Mouse (Mus musculus) cortical plate, adult 2 months (tissue): ENCODE measurements around the gene Abcg4. TPM values are rescaled to one million over a fixed set of nuclear protein-coding genes. Genes with fewer than 3 reads are reported as not detected.
"Not testable (repeated sequence)": the region's sequence is repeated elsewhere in the genome, so short reads cannot be mapped to it uniquely, and the experiment has no call there.

Source experiments
- H3K27ac ChIP-seq: fragments of 200-500 bp; 2 replicates; pipeline ENCODE4 v1.5.1; 2012; ENCODE audit warnings: low read length, control low read depth, inconsistent platforms; ENCODE audit not compliant: insufficient read depth
- H3K4me1 ChIP-seq: fragments of 200-500 bp; 2 replicates; pipeline ENCODE4 v1.6.1; 2011; ENCODE audit warnings: low read length; ENCODE audit not compliant: control insufficient read depth, insufficient read depth
- H3K4me3 ChIP-seq: fragments of 200-500 bp; 2 replicates; pipeline ENCODE4 v1.5.1; 2011; ENCODE audit warnings: mild to moderate bottlenecking, low read length, control low read depth; ENCODE audit not compliant: insufficient read depth
- CTCF ChIP-seq: fragments of 200-500 bp; IDR thresholded peaks from 2 replicates; pipeline ENCODE4 v1.5.1; 2011; ENCODE audit warnings: mild to moderate bottlenecking, control low read depth, low read length; ENCODE audit not compliant: insufficient read depth; ENCODE audit errors: extremely low read depth
- POLR2A ChIP-seq: fragments of 200-500 bp; IDR thresholded peaks from 2 replicates; pipeline ENCODE4 v1.6.1; 2011; ENCODE audit warnings: mild to moderate bottlenecking, low read length, control low read depth; ENCODE audit not compliant: insufficient read depth; ENCODE audit errors: extremely low read depth
- polyA plus RNA-seq: library from polyadenylated mRNA; depleted of rRNA; stranded (reverse); fragments of >200 nt; gene quantifications from 2 replicates; pipeline ENCODE4 v1.2.3, GENCODE M21; 2012; rRNA removed

Gene Abcg4
- polyA plus RNA-seq: 86.3 and 91.1 TPM in 2 replicates

- peaks cover 4% of the 10 kb centered on the region; the same call in 1 of the 2 replicates for H3K4me1 ChIP-seq
- peak within 1 kb of the TSS; percentile 87 for H3K4me3 ChIP-seq
- peak within 1 kb of the TSS; percentile 13 for H3K27ac ChIP-seq
- TF ChIP-seq POLR2A (peak; percentile 26; the same call in 1 of the 2 replicates), CTCF (no peak)
Observed at GRCm38 (mm10) chr9:44288076-44288958, at the start of gene Abcg4. Gene Abcg4 (minus strand): TSS chr9:44288615.

- Histone ChIP-seq H3K4me1 (no peaks in the 10 kb centered on the region), H3K4me3 (no peak overlapping the region), H3K27ac (no peak overlapping the region)
- TF ChIP-seq POLR2A (no peak), CTCF (no peak)
Observed at GRCm38 (mm10) chr9:44337436-44338169, 49.2 kb upstream of the Abcg4 start.

- Histone ChIP-seq H3K27ac (no peak overlapping the region), H3K4me3 (no peak overlapping the region), H3K4me1 (no peaks in the 10 kb centered on the region)
- TF ChIP-seq POLR2A: no peak
- no peak for TF ChIP-seq CTCF
Observed at GRCm38 (mm10) chr9:44336964-44337363, 48.5 kb upstream of the Abcg4 start.

GRCm38 (mm10) chr9:44336513-44336912 is 48.1 kb upstream of the Abcg4 start:
- H3K27ac ChIP-seq, H3K4me1 ChIP-seq: not testable (repeated sequence)
- peak overlapping the region; percentile 92; the same call in 1 of the 2 replicates for H3K4me3 ChIP-seq

DNA sequence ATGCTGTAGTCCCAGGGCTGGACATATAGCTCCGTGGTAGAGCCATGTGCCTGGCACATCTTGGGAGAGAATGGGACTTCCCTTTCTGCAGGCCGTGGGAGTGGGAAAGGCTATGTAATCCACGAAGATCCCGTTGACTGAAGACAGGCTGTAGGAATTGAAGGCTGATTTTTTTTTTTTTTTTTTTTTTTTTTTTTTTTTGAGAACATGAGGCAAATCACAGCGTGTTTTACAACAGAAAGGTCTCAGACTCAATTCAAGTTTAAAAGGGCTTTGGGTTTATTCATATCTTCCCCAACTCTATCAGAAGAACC is 47.6 kb upstream of the Abcg4 start:
- TF ChIP-seq CTCF (no peak), POLR2A (no peak)
- H3K27ac ChIP-seq: no peak overlapping the region
- H3K4me1 ChIP-seq: no peaks in the 10 kb centered on the region
- peak overlapping the region; percentile 92 for H3K4me3 ChIP-seq

- Histone ChIP-seq H3K4me1 (no peaks in the 10 kb centered on the region), H3K27ac (peak overlapping the region; percentile 62), H3K4me3 (peak overlapping the region; percentile 92)
- TF ChIP-seq POLR2A (no peak), CTCF (no peak)
Observed at GRCm38 (mm10) chr9:44335331-44336092, 47.1 kb upstream of the Abcg4 start.

- no peaks in the 10 kb centered on the region for H3K4me1 ChIP-seq
- H3K27ac ChIP-seq: peak within 1 kb of the TSS; percentile 62
- no peak for TF ChIP-seq CTCF
- peak; percentile 100 for TF ChIP-seq POLR2A
- H3K4me3 ChIP-seq: peak within 1 kb of the TSS; percentile 92
Observed at GRCm38 (mm10) chr9:44334396-44335330, 46.2 kb upstream of the Abcg4 start, which contains the start of gene H2afx. Gene H2afx (plus strand): TSS chr9:44334694.

DNA sequence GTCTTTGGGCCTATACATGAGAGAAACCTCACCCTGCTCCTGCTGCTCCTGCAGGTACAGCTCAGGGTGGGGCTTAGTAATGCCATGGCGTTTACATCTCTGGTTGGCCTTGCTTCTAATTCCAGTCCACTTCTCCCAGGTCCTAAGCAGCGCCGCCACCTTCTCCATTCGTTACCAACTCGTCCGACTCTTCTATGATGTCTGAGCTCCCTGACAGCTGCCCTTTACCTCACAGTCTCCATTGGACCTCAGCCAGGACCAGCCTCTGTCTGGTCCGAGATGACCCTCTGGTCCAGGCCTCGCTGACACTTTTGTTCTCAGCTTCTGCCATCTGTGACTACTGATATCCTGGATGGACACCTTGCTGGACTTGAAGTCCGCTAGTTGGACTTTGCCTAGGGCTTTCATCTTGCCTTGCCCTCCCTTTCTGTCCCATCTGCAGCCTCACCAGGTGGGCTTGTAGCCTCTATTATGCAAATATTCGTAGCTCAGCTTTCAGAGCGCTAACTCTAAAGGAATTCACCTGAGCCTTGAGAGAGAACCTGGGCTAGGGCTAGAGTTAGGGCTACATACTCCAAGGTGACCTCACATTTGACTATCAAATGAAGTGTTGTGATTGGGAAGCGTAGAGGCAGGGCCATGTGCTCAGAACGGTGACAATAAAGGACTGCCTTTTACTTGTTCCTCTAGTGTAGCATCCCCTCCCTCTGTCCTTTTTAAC is 44.7 kb upstream of the Abcg4 start:
- no peak overlapping the region for H3K4me3 ChIP-seq
- H3K4me1 ChIP-seq: no peaks in the 10 kb centered on the region
- no peak overlapping the region for H3K27ac ChIP-seq
- TF ChIP-seq POLR2A: no peak
- TF ChIP-seq CTCF: no peak

- Histone ChIP-seq H3K27ac (no peak overlapping the region), H3K4me1 (peaks cover 6% of the 10 kb centered on the region), H3K4me3 (no peak overlapping the region)
- no peak for TF ChIP-seq POLR2A
- TF ChIP-seq CTCF: no peak
Observed at GRCm38 (mm10) chr9:44330736-44331135, 42.3 kb upstream of the Abcg4 start.
